ENCODE assay signal across 11 mouse cellular contexts in genomic region chr3:87972203-87972664, GRCm38 (mm10). TPM values are rescaled to one million over a fixed set of nuclear protein-coding genes. Genes with fewer than 3 reads are reported as not detected.
A peak's percentile ranks its signal among the peaks of the same experiment; 100 is the strongest.
DNase-seq lines count a peak whose midpoint lies in the region; ATAC-seq and TF ChIP-seq lines count a peak whose summit lies in the region.
"Had no signal": no experiment of that assay in that cellular context is flagged by ENCODE, and none has a peak within 500 bp of the region (broad histone marks: within the 10 kb centered on the region; RNA-seq: fewer than 3 reads in every experiment).

No protein-coding gene starts in this region.

- H3K4me1 ChIP-seq in heart, embryonic 13.5 days, result peaks cover 47% of the 10 kb centered on the region
- H3K4me1 ChIP-seq in embryonic facial prominence, embryonic 10.5 days, result peaks cover 56% of the 10 kb centered on the region
- peaks cover 37% of the 10 kb centered on the region for H3K4me1 ChIP-seq in intestine, embryonic 14.5 days (replicated peaks; ENCODE audit: control insufficient read depth, insufficient read depth, low read length)

- H3ac ChIP-seq in myocyte (ENCODE audit: control insufficient read depth, insufficient read length), result peak overlapping the region; percentile 98

- H3K27me3 ChIP-seq in heart, embryonic 13.5 days (replicated peaks), result peaks cover 35% of the 10 kb centered on the region; the same call in 1 of the 2 replicates
- peaks cover 44% of the 10 kb centered on the region for H3K27me3 ChIP-seq in embryonic facial prominence, embryonic 10.5 days (replicated peaks; ENCODE audit: low read depth, poor library complexity, severe bottlenecking)
- H3K27me3 ChIP-seq in intestine, embryonic 14.5 days (replicated peaks; ENCODE audit: control insufficient read depth, insufficient read depth, low read length), result no peaks in the 10 kb centered on the region
- no peaks in the 10 kb centered on the region for H3K27me3 ChIP-seq in myocyte (ENCODE audit: control insufficient read depth, insufficient read depth, insufficient read length)

- peak overlapping the region; percentile 67 for H3K4me3 ChIP-seq in heart, embryonic 13.5 days
- H3K4me3 ChIP-seq in embryonic facial prominence, embryonic 10.5 days, result peak overlapping the region; percentile 77
- H3K4me3 ChIP-seq in intestine, embryonic 14.5 days (ENCODE audit: low read depth, low read length), result peak overlapping the region; percentile 56
- peak overlapping the region; percentile 100 for H3K4me3 ChIP-seq in myocyte

- peaks cover 28% of the 10 kb centered on the region for H3K36me3 ChIP-seq in heart, embryonic 13.5 days
- H3K36me3 ChIP-seq in embryonic facial prominence, embryonic 10.5 days (replicated peaks), result peaks cover 38% of the 10 kb centered on the region
- peaks cover 19% of the 10 kb centered on the region for H3K36me3 ChIP-seq in intestine, embryonic 14.5 days (ENCODE audit: control insufficient read depth, insufficient read depth, low read length)
- peaks cover 36% of the 10 kb centered on the region for H3K36me3 ChIP-seq in myocyte (ENCODE audit: control insufficient read depth, insufficient read depth)

- no peak for DNase-seq in heart, postnatal 4 days
- peak; percentile 67 for DNase-seq in embryonic facial prominence, embryonic 10.5 days (ENCODE audit: low spot score)
- no peak for DNase-seq in intestine, embryonic 14.5 days (ENCODE audit: low spot score)
- no peak for DNase-seq in right cerebral cortex, adult 2 months (ENCODE audit: low spot score in 2 of 2)
- no peak for DNase-seq in urinary bladder, postnatal 14 days (ENCODE audit: low spot score)

- no peak for ATAC-seq in heart, embryonic 13.5 days (ENCODE audit: extremely low read depth, insufficient number of reproducible peaks, low FRiP score, low TSS enrichment)
- no peak for ATAC-seq in intestine, embryonic 14.5 days (replicated peaks; ENCODE audit: low FRiP score, low TSS enrichment, low read depth)
- ATAC-seq in granulocyte monocyte progenitor cell, adult 5-6 weeks (replicated peaks; ENCODE audit: poor library complexity, severe bottlenecking), result no peak
- ATAC-seq: CD4-positive, CD25-positive, alpha-beta regulatory T cell, adult 4 months had no signal

- H3K9ac ChIP-seq in heart, embryonic 13.5 days, result peak overlapping the region; percentile 91
- H3K9ac ChIP-seq in intestine, embryonic 14.5 days (ENCODE audit: low read length), result peak overlapping the region; percentile 61

- H3K27ac ChIP-seq in heart, embryonic 13.5 days (replicated peaks), result 0 out of 2 replicates have a peak overlapping the region, but pooled peaks have one; percentile 61
- peak overlapping the region; percentile 84 for H3K27ac ChIP-seq in embryonic facial prominence, embryonic 10.5 days (replicated peaks)
- H3K27ac ChIP-seq in intestine, embryonic 14.5 days (ENCODE audit: low read depth), result no peak overlapping the region

- no peaks in the 10 kb centered on the region for H3K9me3 ChIP-seq in heart, embryonic 13.5 days
- H3K9me3 ChIP-seq in embryonic facial prominence, embryonic 10.5 days, result no peaks in the 10 kb centered on the region
- H3K9me3 ChIP-seq in intestine, embryonic 14.5 days (ENCODE audit: control insufficient read depth, low read length), result no peaks in the 10 kb centered on the region

- 27% methylated on average over 8 of the region's 8 CpGs for WGBS in heart, embryonic 13.5 days
- 8% methylated on average over 8 of the region's 8 CpGs for WGBS in embryonic facial prominence, embryonic 10.5 days
- WGBS in intestine, embryonic 14.5 days, result 18% methylated on average over 8 of the region's 8 CpGs

- peak; percentile 47 for TF ChIP-seq POLR2A in myocyte (IDR thresholded peaks at IDR 0.05; ENCODE audit: insufficient read length, low read depth)

- H3K79me2 ChIP-seq in myocyte (ENCODE audit: control insufficient read depth, insufficient read depth), result peaks cover 55% of the 10 kb centered on the region

- H3K4me2 ChIP-seq in heart, embryonic 13.5 days, result peak overlapping the region; percentile 93
- H3K4me2 ChIP-seq in intestine, embryonic 14.5 days (ENCODE audit: low read length), result peak overlapping the region; percentile 86
- peak overlapping the region; percentile 82 for H3K4me2 ChIP-seq in myocyte (ENCODE audit: low read depth)

TF ChIP-seq in myocyte, 11 proteins besides CTCF, POLR2A, EP300 and RAD21:
- TF ChIP-seq TCF12 (IDR thresholded peaks at IDR 0.05; ENCODE audit: insufficient read depth, poor library complexity, severe bottlenecking), result peak; percentile 95
- TF ChIP-seq MYOG (IDR thresholded peaks at IDR 0.05; ENCODE audit: control insufficient read depth in 1 of 3, insufficient read depth in 1 of 3, insufficient read length in 2 of 3, low read depth in 2 of 3), result peak; percentile 52 to 98 (median 69)
- TF ChIP-seq E2F4 (IDR thresholded peaks at IDR 0.05; ENCODE audit: insufficient read depth), result no peak
- TF ChIP-seq MYOD1 (IDR thresholded peaks at IDR 0.05; ENCODE audit: control insufficient read depth in 1 of 3, insufficient read length in 2 of 3, low read depth in 2 of 3), result peak; percentile 33 to 94 (median 85)
- peak; percentile 88 for TF ChIP-seq TCF3 (IDR thresholded peaks at IDR 0.05; ENCODE audit: insufficient read length, low read depth)
- TF ChIP-seq CEBPB (IDR thresholded peaks at IDR 0.05; ENCODE audit: insufficient read depth, poor library complexity, severe bottlenecking), result no peak
- peak; percentile 52 for TF ChIP-seq POLR2AphosphoS2 (IDR thresholded peaks at IDR 0.05; ENCODE audit: insufficient read length, low read depth)
- TF ChIP-seq USF1 (IDR thresholded peaks at IDR 0.05; ENCODE audit: low read depth), result no peak
TF ChIP-seq in myocyte: peak in this region for 5.

RNA-seq across cellular contexts. Expression of gene Nes, which starts 1.4 kb away (rescaled TPM):
- 18.7 and 18.9 TPM in 2 replicates for polyA plus RNA-seq in heart, embryonic 13.5 days (2015; fragmentation: Nextera tagmentation; extraction: Ambion mirVana)
- 10 to 100 TPM; 66.5 to 70.4 TPM for total RNA-seq in heart, postnatal 4 days (2021)
- polyA plus RNA-seq in embryonic facial prominence, embryonic 10.5 days (2016; fragmentation: Nextera tagmentation; extraction: Ambion mirVana), result 35.3 and 46.2 TPM in 2 replicates
- polyA plus RNA-seq in intestine, embryonic 14.5 days (2014; fragmentation: Nextera tagmentation; extraction: Ambion mirVana), result 11.9 and 13.4 TPM in 2 replicates
- polyA plus RNA-seq in myocyte (2012; fragmentation: generic; extraction: Trizol), result 268 TPM
- not detected in 2 replicates for total RNA-seq in granulocyte monocyte progenitor cell, adult 5-6 weeks (2014; fragmentation: Nextera tagmentation)
- 0.05 TPM in 1 of 2 replicates, not detected in the other for total RNA-seq in granulocyte monocyte progenitor cell, adult 5-6 weeks (2017)
- polyA plus RNA-seq: CD4-positive, CD25-positive, alpha-beta regulatory T cell, adult 4 months had no signal

RNA-seq across cellular contexts. Expression of gene Crabp2, which starts 23.8 kb away (rescaled TPM):
- 6.2 and 8.4 TPM in 2 replicates for polyA plus RNA-seq in heart, embryonic 13.5 days (2015; fragmentation: Nextera tagmentation; extraction: Ambion mirVana)
- 1 to 10 TPM in 1 of 2 experiments, under 1 TPM in 1; 0.91 to 1.0 TPM for total RNA-seq in heart, postnatal 4 days (2021)
- polyA plus RNA-seq in embryonic facial prominence, embryonic 10.5 days (2016; fragmentation: Nextera tagmentation; extraction: Ambion mirVana), result 686 and 800 TPM in 2 replicates
- 9.7 and 14.4 TPM in 2 replicates for polyA plus RNA-seq in intestine, embryonic 14.5 days (2014; fragmentation: Nextera tagmentation; extraction: Ambion mirVana)
- 67.6 TPM for polyA plus RNA-seq in myocyte (2012; fragmentation: generic; extraction: Trizol)
- total RNA-seq in granulocyte monocyte progenitor cell, adult 5-6 weeks (2014; fragmentation: Nextera tagmentation), result not detected in 2 replicates
- total RNA-seq in granulocyte monocyte progenitor cell, adult 5-6 weeks (2017), result not detected in 2 replicates
- polyA plus RNA-seq: CD4-positive, CD25-positive, alpha-beta regulatory T cell, adult 4 months; large intestine, adult 2 months had no signal

RNA-seq across cellular contexts. Expression of gene Bcan, which starts 27.8 kb away (rescaled TPM):
- polyA plus RNA-seq in heart, embryonic 13.5 days (2015; fragmentation: Nextera tagmentation; extraction: Ambion mirVana), result 0.07 TPM in 1 of 2 replicates, not detected in the other
- under 1 TPM; 0.12 to 0.29 TPM for total RNA-seq in heart, postnatal 4 days (2021)
- 0.32 and 0.41 TPM in 2 replicates for polyA plus RNA-seq in embryonic facial prominence, embryonic 10.5 days (2016; fragmentation: Nextera tagmentation; extraction: Ambion mirVana)
- 0.26 and 0.73 TPM in 2 replicates for polyA plus RNA-seq in intestine, embryonic 14.5 days (2014; fragmentation: Nextera tagmentation; extraction: Ambion mirVana)
- 0.06 TPM for polyA plus RNA-seq in myocyte (2012; fragmentation: generic; extraction: Trizol)
- not detected in 2 replicates for total RNA-seq in granulocyte monocyte progenitor cell, adult 5-6 weeks (2014; fragmentation: Nextera tagmentation)
- total RNA-seq in granulocyte monocyte progenitor cell, adult 5-6 weeks (2017), result not detected in 2 replicates
- polyA plus RNA-seq: CD4-positive, CD25-positive, alpha-beta regulatory T cell, adult 4 months; spleen, adult 2 months had no signal

RNA-seq across cellular contexts. Expression of gene Rrnad1, which starts 41.7 kb away (rescaled TPM):
- polyA plus RNA-seq in heart, embryonic 13.5 days (2015; fragmentation: Nextera tagmentation; extraction: Ambion mirVana), result 13.4 and 16.0 TPM in 2 replicates
- total RNA-seq in heart, postnatal 4 days (2021), result 1 to 10 TPM; 7.7 to 8.9 TPM
- 20.6 and 21.5 TPM in 2 replicates for polyA plus RNA-seq in embryonic facial prominence, embryonic 10.5 days (2016; fragmentation: Nextera tagmentation; extraction: Ambion mirVana)
- polyA plus RNA-seq in intestine, embryonic 14.5 days (2014; fragmentation: Nextera tagmentation; extraction: Ambion mirVana), result 17.9 and 21.8 TPM in 2 replicates
- polyA plus RNA-seq in myocyte (2012; fragmentation: generic; extraction: Trizol), result 7.0 TPM
- total RNA-seq in granulocyte monocyte progenitor cell, adult 5-6 weeks (2014; fragmentation: Nextera tagmentation), result 20.7 and 30.7 TPM in 2 replicates
- 13.6 and 13.8 TPM in 2 replicates for total RNA-seq in granulocyte monocyte progenitor cell, adult 5-6 weeks (2017)

RNA-seq across cellular contexts. Expression of gene Isg20l2, which starts 42.1 kb away (rescaled TPM):
- 28.9 and 30.1 TPM in 2 replicates for polyA plus RNA-seq in heart, embryonic 13.5 days (2015; fragmentation: Nextera tagmentation; extraction: Ambion mirVana)
- 10 to 100 TPM; 20.1 to 21.2 TPM for total RNA-seq in heart, postnatal 4 days (2021)
- polyA plus RNA-seq in embryonic facial prominence, embryonic 10.5 days (2016; fragmentation: Nextera tagmentation; extraction: Ambion mirVana), result 78.0 and 81.3 TPM in 2 replicates
- 32.8 and 35.9 TPM in 2 replicates for polyA plus RNA-seq in intestine, embryonic 14.5 days (2014; fragmentation: Nextera tagmentation; extraction: Ambion mirVana)
- 19.4 TPM for polyA plus RNA-seq in myocyte (2012; fragmentation: generic; extraction: Trizol)
- total RNA-seq in granulocyte monocyte progenitor cell, adult 5-6 weeks (2014; fragmentation: Nextera tagmentation), result 49.5 and 63.1 TPM in 2 replicates
- total RNA-seq in granulocyte monocyte progenitor cell, adult 5-6 weeks (2017), result 45.7 and 51.4 TPM in 2 replicates

Comparison
In these comparisons a context has a peak if more than half of its experiments do, and no peak if none do; other contexts are left out.
1. RNA of gene Crabp2, which starts 23.8 kb away (polyA plus RNA-seq): 686 to 800 TPM in embryonic facial prominence, embryonic 10.5 days; 67.6 TPM in myocyte (single experiment), 9.7 to 14.4 TPM in intestine, embryonic 14.5 days and 6.2 to 8.4 TPM in heart, embryonic 13.5 days; every median in the first group is over 10 times any median in the second.
2. Peak in every context shown above with its lines, with median percentiles within 50 percentile points of each other: H3K4me2 ChIP-seq and H3K4me3 ChIP-seq.